Mouse (Mus musculus) gastrocnemius, postnatal 14 days (tissue): ENCODE measurements around the gene Gpr153. TPM values are rescaled to one million over a fixed set of nuclear protein-coding genes. Genes with fewer than 3 reads are reported as not detected.
A peak's percentile ranks its signal among the peaks of the same experiment; 100 is the strongest.
"Not testable (repeated sequence)": the region's sequence is repeated elsewhere in the genome, so short reads cannot be mapped to it uniquely, and the experiment has no call there.

Experiments
- DNase-seq: peaks from one replicate; pipeline ENCODE4 v3.0.0; 2021; ENCODE audit warnings: mixed read lengths
- intact Hi-C: fragments of 180-260 bp; cut with DNase I; formaldehyde crosslinking; loops from one replicate; pipeline ENCODE4 v1.15.1; 2025; ENCODE audit warnings: low total_unique reads
- long read RNA-seq, 2 experiments: library from polyadenylated mRNA; stranded (forward); transcript quantifications; one replicate each; pipeline ENCODE4 v2.0.0; 2021
- total RNA-seq, 2 experiments: library from RNA; stranded (reverse); gene quantifications; 2 replicates each; pipeline ENCODE4 v1.2.3; 2021

The Gpr153 gene
- 10 to 100 TPM; 18.0 to 21.0 TPM for total RNA-seq
- long read RNA-seq, experiment 1, transcript Gpr153-203 (6 exons, 3,777 nt) = major isoform, 10 of 25 reads
- long read RNA-seq, experiment 1, transcript Gpr153-202 (6 exons, 3,838 nt) = minor isoform, 5 of 25 reads
- long read RNA-seq, experiment 1, partial matches to known transcripts = 7 of 25 reads
- long read RNA-seq, experiment 1, other reads (novel, unspliced or antisense) = 2 of 25 reads
- long read RNA-seq, experiment 2, transcript Gpr153-203 (6 exons, 3,777 nt) = major isoform, 8 of 20 reads
- long read RNA-seq, experiment 2, transcript Gpr153-202 (6 exons, 3,838 nt) = major isoform, 8 of 20 reads
- long read RNA-seq, experiment 2, partial matches to known transcripts = 2 of 20 reads
- long read RNA-seq, experiment 2, other reads (novel, unspliced or antisense) = 1 of 20 reads

GRCm38 (mm10) chr4:152273621-152274236, at the start of gene Gpr153:
TSS of gene Gpr153 (plus strand) at chr4:152274232.
- intact Hi-C loops = no loop called here
- peak; percentile 74 for DNase-seq

GRCm38 (mm10) chr4:152226901-152227486, 47.0 kb upstream of the Gpr153 start:
- DNase-seq = no peak
- intact Hi-C loops = no loop called here

- intact Hi-C loops = no loop called here
- no peak for DNase-seq
Observed at GRCm38 (mm10) chr4:152227749-152228527, 46.1 kb upstream of the Gpr153 start.

- intact Hi-C loops, DNase-seq: not testable (repeated sequence)
Observed at GRCm38 (mm10) chr4:152230331-152230730, 43.7 kb upstream of the Gpr153 start.

- no peak for DNase-seq
- intact Hi-C loops = no loop called here
Observed at GRCm38 (mm10) chr4:152231326-152231725, 42.7 kb upstream of the Gpr153 start.

GRCm38 (mm10) chr4:152232411-152232903, 41.6 kb upstream of the Gpr153 start:
- DNase-seq = no peak
- intact Hi-C loops = no loop called here

- intact Hi-C loops = no loop called here
- no peak for DNase-seq
Observed at GRCm38 (mm10) chr4:152239974-152240373, 34.1 kb upstream of the Gpr153 start.

- no peak for DNase-seq
- intact Hi-C loops = no loop called here
Observed at GRCm38 (mm10) chr4:152243241-152243891, 30.7 kb upstream of the Gpr153 start.

GRCm38 (mm10) chr4:152243969-152244368, 30.1 kb upstream of the Gpr153 start:
- DNase-seq = no peak

GRCm38 (mm10) chr4:152244545-152245522, 29.2 kb upstream of the Gpr153 start:
- DNase-seq = no peak
- intact Hi-C loops = no loop called here

More at GRCm38 (mm10) chr4:152243969-152244368, 30.1 kb upstream of the Gpr153 start:
- intact Hi-C loops = no loop called here

- DNase-seq = no peak
- intact Hi-C loops = no loop called here
Observed at GRCm38 (mm10) chr4:152246011-152246410, 28.0 kb upstream of the Gpr153 start.

- DNase-seq = no peak
- intact Hi-C loops = no loop called here
Observed at GRCm38 (mm10) chr4:152247195-152247594, 26.8 kb upstream of the Gpr153 start.

GRCm38 (mm10) chr4:152250615-152251014, 23.4 kb upstream of the Gpr153 start:
- intact Hi-C loops = no loop called here
- DNase-seq = no peak

GRCm38 (mm10) chr4:152253183-152253759, 20.8 kb upstream of the Gpr153 start:
- DNase-seq = no peak
- intact Hi-C loops = no loop called here

GRCm38 (mm10) chr4:152257070-152257469, 17.0 kb upstream of the Gpr153 start:
- DNase-seq = peak; percentile 72
- intact Hi-C loops = no loop called here

- intact Hi-C loops = no loop called here
- no peak for DNase-seq
Observed at GRCm38 (mm10) chr4:152260451-152260850, 13.6 kb upstream of the Gpr153 start.

GRCm38 (mm10) chr4:152262187-152262586, 11.8 kb upstream of the Gpr153 start:
- DNase-seq = no peak
- intact Hi-C loops = no loop called here

- DNase-seq = no peak
- intact Hi-C loops = no loop called here
Observed at GRCm38 (mm10) chr4:152263089-152263488, 10.9 kb upstream of the Gpr153 start.
